Mouse (Mus musculus) stomach, postnatal 0 days (tissue): ENCODE measurements around the gene Zfpl1. TPM values are rescaled to one million over a fixed set of nuclear protein-coding genes. Genes with fewer than 3 reads are reported as not detected.
A peak's percentile ranks its signal among the peaks of the same experiment; 100 is the strongest.

Experiments used
- ATAC-seq: fragments of 200-750 bp; cut with Nextera tagmentation; 2 replicates; pipeline ENCODE4 v1.8.0; 2017; ENCODE audit not compliant: low FRiP score, low TSS enrichment
- DNase-seq: peaks from one replicate; pipeline ENCODE4 v3.0.0-alpha.2; 2016; ENCODE audit warnings: low spot score
- H3K27ac ChIP-seq: fragments of 300-500 bp; sonication (generic); replicated peaks from 2 replicates; pipeline ENCODE4 v1.5.1; 2014; ENCODE audit warnings: mild to moderate bottlenecking, control low read depth
- H3K27me3 ChIP-seq: fragments of 300-500 bp; sonication (generic); 2 replicates; pipeline ENCODE4 v1.6.1; 2014; ENCODE audit warnings: low read length; ENCODE audit not compliant: control insufficient read depth, insufficient read depth
- H3K36me3 ChIP-seq: fragments of 300-500 bp; sonication (generic); 2 replicates; pipeline ENCODE4 v1.6.1; 2014; ENCODE audit warnings: low read length, mixed read lengths; ENCODE audit not compliant: control insufficient read depth, insufficient read depth
- H3K4me1 ChIP-seq: fragments of 300-500 bp; sonication (generic); replicated peaks from 2 replicates; pipeline ENCODE4 v1.6.1; 2014; ENCODE audit warnings: antibody characterized with exemption; ENCODE audit not compliant: control insufficient read depth, insufficient read depth
- H3K4me2 ChIP-seq: fragments of 300-500 bp; sonication (generic); replicated peaks from 2 replicates; pipeline ENCODE4 v1.6.1; 2014; ENCODE audit warnings: low read depth, mild to moderate bottlenecking, control low read depth, moderate library complexity
- H3K4me3 ChIP-seq: fragments of 300-500 bp; sonication (generic); 2 replicates; pipeline ENCODE4 v1.5.1; 2014; ENCODE audit warnings: low read depth, low read length, control low read depth
- H3K9ac ChIP-seq: fragments of 300-500 bp; sonication (generic); 2 replicates; pipeline ENCODE4 v1.6.1; 2014; ENCODE audit warnings: mild to moderate bottlenecking, low read length, control low read depth, mixed read lengths
- H3K9me3 ChIP-seq: fragments of 300-500 bp; sonication (generic); 2 replicates; pipeline ENCODE4 v1.6.1; 2016; ENCODE audit warnings: low read length; ENCODE audit not compliant: control insufficient read depth
- CTCF ChIP-seq: IDR thresholded peaks from 2 replicates; pipeline ENCODE4 v1.5.1; 2016; ENCODE audit warnings: antibody characterized with exemption, low read depth, mild to moderate bottlenecking, moderate library complexity
- EP300 ChIP-seq: optimal IDR thresholded peaks from 2 replicates; pipeline ENCODE3; 2016; ENCODE audit warnings: antibody characterized with exemption
- WGBS: fragments of 180-500 bp; shearing (Covaris S2); extraction: QIAGEN DNeasy Blood & Tissue Kit; methylation state at CpG from one replicate; pipeline ENCODE4 v1.1.7; 2014; 5-methylcytosine and 5-hydroxymethylcytosine counted together
- polyA plus RNA-seq: library from polyadenylated mRNA; unstranded; fragments of >200 nt; fragmentation: Nextera tagmentation; extraction: Ambion mirVana; gene quantifications from 2 replicates; pipeline ENCODE4 v1.2.1, GENCODE M21; 2015

Gene Zfpl1
- polyA plus RNA-seq, 1 experiment from 2014 or later, result 58.4 TPM

DNA sequence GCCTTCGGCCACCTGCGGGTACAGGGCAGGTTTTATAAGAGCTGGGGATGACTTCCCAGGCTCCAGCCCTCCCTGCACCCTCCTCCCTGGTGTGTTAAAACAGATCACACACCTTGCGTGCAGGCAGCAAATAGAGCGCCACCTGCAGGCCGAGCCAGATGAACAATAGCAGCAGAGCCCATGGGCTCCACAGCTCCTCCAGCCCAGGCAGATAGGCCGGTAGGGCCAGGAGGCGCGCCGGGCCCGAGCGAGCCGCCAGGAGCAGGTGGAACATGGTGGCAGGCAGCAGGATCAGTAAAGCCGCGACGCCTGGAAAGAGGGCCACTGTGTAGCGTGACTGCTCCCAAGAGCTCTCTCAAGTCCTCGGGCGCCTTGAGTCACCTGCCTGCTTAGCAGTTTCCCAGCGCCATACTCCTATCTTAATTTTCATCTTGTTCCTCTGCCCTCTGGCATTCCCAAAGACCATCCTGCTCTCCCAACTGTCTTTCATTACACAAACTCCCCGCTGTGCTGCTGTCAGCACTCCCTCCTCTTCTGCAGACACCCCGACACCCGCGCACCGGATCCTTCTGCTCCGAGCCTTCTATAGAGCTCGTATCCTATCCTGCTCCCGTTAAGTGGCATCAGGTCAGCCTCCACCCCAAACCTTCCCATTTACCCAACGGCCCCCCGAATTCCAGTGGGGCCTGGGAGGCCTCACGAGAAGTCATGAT, 17.6 kb downstream of the Zfpl1 start:
- ATAC-seq (peak; percentile 63), DNase-seq (peak; percentile 92)
- H3K9ac ChIP-seq, result peak overlapping the region; percentile 50
- H3K4me2 ChIP-seq, result peak overlapping the region; percentile 76
- peaks cover 5% of the 10 kb centered on the region for H3K36me3 ChIP-seq
- peaks cover 10% of the 10 kb centered on the region for H3K4me1 ChIP-seq
- H3K27ac ChIP-seq, result peak overlapping the region; percentile 37
- peak overlapping the region; percentile 31 for H3K4me3 ChIP-seq
- TF ChIP-seq CTCF, result peak; percentile 86
- no peak for TF ChIP-seq EP300
- H3K9me3 ChIP-seq, result no peaks in the 10 kb centered on the region
- WGBS, result 1% methylated on average over 30 of the region's 30 CpGs
- no peaks in the 10 kb centered on the region for H3K27me3 ChIP-seq

DNA sequence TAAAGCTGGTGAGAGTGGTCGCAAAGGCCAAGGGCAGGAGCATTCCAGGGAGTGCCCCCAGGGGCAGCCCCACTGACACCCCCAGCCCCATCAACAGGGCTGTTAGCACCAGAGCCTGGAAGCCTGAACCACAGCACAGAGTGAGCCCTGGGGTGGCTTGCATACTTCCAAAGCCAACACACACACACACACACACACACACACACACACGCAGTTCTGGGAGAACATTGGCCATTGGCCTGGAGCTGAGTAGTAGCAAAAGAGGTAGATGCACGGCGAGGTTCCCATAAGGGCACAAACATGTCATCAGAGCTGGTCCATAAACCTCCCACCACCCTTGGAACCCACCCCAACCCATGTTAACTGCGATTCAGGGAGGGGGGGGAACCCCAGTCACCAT, 18.2 kb downstream of the Zfpl1 start:
- H3K9me3 ChIP-seq, result no peaks in the 10 kb centered on the region
- peak overlapping the region; percentile 50; the same call in 1 of the 2 replicates for H3K9ac ChIP-seq
- peaks cover 10% of the 10 kb centered on the region for H3K4me1 ChIP-seq
- H3K4me2 ChIP-seq, result peak overlapping the region; percentile 76
- ATAC-seq (peak; percentile 3; the same call in 1 of the 2 replicates), DNase-seq (no peak)
- peaks cover 5% of the 10 kb centered on the region for H3K36me3 ChIP-seq
- no peak overlapping the region for H3K27ac ChIP-seq
- peak overlapping the region; percentile 31 for H3K4me3 ChIP-seq
- H3K27me3 ChIP-seq, result no peaks in the 10 kb centered on the region
- TF ChIP-seq CTCF, result no peak
- TF ChIP-seq EP300, result no peak
- 25% methylated on average over 5 of the region's 5 CpGs for WGBS

- Histone ChIP-seq H3K36me3 (no peaks in the 10 kb centered on the region), H3K4me1 (peaks cover 9% of the 10 kb centered on the region), H3K27me3 (no peaks in the 10 kb centered on the region), H3K9ac (no peak overlapping the region), H3K4me3 (no peak overlapping the region), H3K4me2 (no peak overlapping the region), H3K27ac (no peak overlapping the region), H3K9me3 (no peaks in the 10 kb centered on the region)
- 90% methylated on average over 6 of the region's 6 CpGs for WGBS
- no peak for ATAC-seq
- no peak for DNase-seq
- TF ChIP-seq EP300 (no peak), CTCF (no peak)
Observed at GRCm38 (mm10) chr19:6063081-6063480, 21.7 kb downstream of the Zfpl1 start.

DNA sequence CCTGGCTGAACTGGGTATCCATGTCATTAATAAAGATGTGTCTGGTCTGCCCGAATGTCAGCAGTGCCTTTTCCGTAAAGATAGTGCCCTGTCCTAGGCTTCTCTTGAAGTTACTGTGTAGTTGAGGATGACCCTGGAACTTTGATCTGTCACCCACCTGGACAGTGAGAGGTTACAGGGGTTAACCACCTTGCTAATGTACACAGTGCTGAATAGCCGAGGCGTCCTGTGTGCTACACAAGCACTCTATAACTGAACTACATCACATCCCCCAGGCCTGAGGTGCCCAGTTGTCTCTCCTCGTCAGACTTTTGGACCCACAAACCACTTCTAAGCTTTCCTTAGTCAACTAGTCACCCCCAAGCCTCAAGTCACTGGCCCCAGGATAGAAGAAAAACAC, 22.3 kb downstream of the Zfpl1 start:
- no peaks in the 10 kb centered on the region for H3K27me3 ChIP-seq
- DNase-seq (no peak), ATAC-seq (no peak)
- no peaks in the 10 kb centered on the region for H3K9me3 ChIP-seq
- H3K4me2 ChIP-seq, result peak overlapping the region; percentile 96
- H3K36me3 ChIP-seq, result no peaks in the 10 kb centered on the region
- H3K27ac ChIP-seq, result peak overlapping the region; percentile 96
- TF ChIP-seq CTCF (no peak), EP300 (no peak)
- WGBS, result 29% methylated on average over 5 of the region's 5 CpGs
- H3K4me3 ChIP-seq, result peak overlapping the region; percentile 83
- H3K4me1 ChIP-seq, result peaks cover 8% of the 10 kb centered on the region
- peak overlapping the region; percentile 90 for H3K9ac ChIP-seq

DNA sequence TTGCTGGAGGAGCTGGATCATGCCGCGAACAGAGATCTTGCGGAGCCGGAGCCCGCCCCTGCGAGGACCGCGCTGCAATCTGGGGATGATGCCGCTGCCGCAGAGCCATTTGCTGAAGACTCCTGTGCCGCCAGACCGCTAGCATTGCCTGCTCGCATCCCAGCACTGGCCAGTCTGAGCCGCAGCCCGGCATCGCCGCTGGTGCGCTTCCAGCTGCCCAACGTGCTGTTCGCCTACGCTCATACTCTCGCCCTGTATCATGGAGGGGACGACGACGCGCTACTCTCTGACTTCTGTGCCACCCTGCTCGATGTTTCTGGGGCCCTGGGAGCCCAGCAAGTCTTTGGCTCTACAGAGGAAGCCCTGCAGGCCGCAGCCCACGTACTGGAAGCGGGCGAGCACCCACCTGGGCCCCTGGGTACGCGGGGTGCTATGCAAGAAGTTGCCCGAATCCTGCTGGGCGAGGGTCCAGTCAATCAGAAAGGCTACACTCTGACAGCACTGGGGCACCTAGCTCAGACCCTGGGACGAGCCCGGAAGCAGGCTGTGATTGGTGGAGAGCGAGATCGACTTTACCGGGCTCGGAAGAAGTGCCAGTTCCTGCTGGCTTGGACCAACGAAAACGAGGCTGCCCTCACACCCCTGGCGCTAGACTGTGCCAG, 23.0 kb downstream of the Zfpl1 start:
- H3K4me1 ChIP-seq, result peaks cover 8% of the 10 kb centered on the region
- H3K27ac ChIP-seq, result peak overlapping the region; percentile 96
- DNase-seq (peak; percentile 73), ATAC-seq (0 out of 2 replicates have a peak, but pooled peaks have one; percentile 6)
- no peak for TF ChIP-seq EP300
- no peak for TF ChIP-seq CTCF
- peak overlapping the region; percentile 90 for H3K9ac ChIP-seq
- H3K36me3 ChIP-seq, result no peaks in the 10 kb centered on the region
- H3K27me3 ChIP-seq, result no peaks in the 10 kb centered on the region
- H3K4me2 ChIP-seq, result peak overlapping the region; percentile 96
- WGBS, result under 1% methylated on average over 44 of the region's 44 CpGs
- peak overlapping the region; percentile 83 for H3K4me3 ChIP-seq
- H3K9me3 ChIP-seq, result no peaks in the 10 kb centered on the region
